Mouse (Mus musculus) urinary bladder, postnatal 4 days (tissue): ENCODE measurements around the gene Trip4.

Source experiments
- DNase-seq, 2 experiments: peaks; one replicate each; pipeline ENCODE4 v3.0.0; 2021 to 2022; ENCODE audit warnings: low spot score in 2 of 2

The Trip4 gene

GRCm38 (mm10) chr9:65834628-65835354 lies 73.8 kb downstream of the Trip4 start:
- no peak for DNase-seq

- no peak for DNase-seq
Measured at GRCm38 (mm10) chr9:65833640-65834039, 75.0 kb downstream of the Trip4 start.

DNA sequence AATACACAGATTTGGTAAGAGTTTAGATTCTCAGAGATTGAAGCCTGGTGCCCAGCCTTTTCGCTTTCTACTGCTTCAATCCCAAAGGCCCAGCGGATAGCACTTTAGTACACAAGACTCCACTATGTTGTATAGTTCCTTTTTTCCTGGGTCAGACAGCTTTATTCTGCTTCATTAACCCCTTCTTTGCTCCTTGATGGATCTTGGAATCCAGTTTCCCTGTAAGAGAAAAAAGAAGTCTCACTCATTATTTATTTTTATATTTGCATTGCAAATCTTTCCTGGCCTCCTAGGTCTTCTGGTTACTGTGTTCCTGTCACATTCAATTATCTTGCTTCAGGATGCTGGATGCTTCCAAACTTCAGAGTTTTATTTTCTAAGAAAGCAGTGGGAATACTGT lies 75.4 kb downstream of the Trip4 start:
- no peak for DNase-seq

GRCm38 (mm10) chr9:65832041-65832440 lies 76.6 kb downstream of the Trip4 start:
- no peak for DNase-seq

- DNase-seq: no peak
Measured at GRCm38 (mm10) chr9:65831164-65831563, 77.4 kb downstream of the Trip4 start.

DNA sequence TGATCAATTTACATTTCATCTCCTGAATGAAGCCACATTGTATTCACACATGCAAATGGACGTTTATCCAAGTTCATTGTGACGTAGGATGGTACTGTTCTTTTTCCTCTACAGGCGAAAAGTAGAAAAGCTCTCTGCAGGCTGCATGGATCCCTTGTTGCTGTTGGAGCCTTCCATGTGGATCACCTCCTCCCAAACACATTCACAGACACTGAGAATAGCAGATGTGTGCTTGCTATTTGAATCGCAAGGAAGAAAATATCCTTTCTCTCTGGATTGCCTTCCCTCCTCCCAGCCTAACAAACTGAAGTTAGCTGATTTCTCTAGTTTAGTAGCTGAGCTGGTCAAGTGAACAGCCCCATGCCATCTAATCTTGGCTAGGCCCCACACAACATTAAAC lies 78.3 kb downstream of the Trip4 start:
- DNase-seq: no peak

- DNase-seq: no peak
Measured at GRCm38 (mm10) chr9:65829410-65829809, 79.2 kb downstream of the Trip4 start.

DNA sequence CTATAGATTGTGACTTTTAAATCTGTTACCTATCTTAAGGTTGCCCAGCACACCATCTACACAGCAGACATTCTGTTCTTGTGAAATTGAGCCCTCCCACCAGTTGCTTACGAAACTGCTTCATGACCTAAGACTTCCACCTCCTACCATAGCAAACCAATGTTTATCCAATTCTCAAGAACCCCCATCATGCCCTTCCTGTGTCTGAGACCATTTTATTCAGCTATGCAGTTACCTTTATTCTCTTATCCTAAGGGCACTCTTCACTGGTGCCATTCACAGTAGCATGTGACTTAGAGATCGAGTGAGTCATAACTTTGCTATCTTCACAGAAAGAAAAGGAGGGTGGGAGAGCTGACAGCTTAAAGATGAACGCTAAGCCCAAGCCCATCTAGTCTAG lies 80.1 kb downstream of the Trip4 start:
- DNase-seq: no peak

DNA sequence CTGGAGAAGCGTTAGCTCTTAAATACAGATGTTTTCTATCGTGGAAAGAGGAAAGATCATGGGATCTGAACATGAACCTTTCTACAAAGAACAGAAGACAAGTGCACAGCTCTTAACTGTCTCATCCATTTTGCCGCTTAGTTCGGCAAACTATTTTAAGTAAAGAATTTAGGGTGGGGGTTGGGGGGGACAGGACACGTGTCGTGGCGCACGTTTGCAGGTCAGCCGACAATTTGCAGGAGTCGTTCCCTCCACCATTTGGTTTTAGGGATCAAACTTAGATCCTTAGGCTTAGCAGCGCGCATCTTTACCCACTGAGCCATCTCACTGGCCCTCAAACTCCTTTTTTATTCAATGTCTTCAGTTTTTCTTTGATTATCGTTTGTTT lies 80.6 kb downstream of the Trip4 start:
- DNase-seq: no peak

GRCm38 (mm10) chr9:65827344-65828015 lies 81.1 kb downstream of the Trip4 start, which contains the start of gene Zfp609:
TSS of gene Zfp609 (minus strand) at chr9:65827564.
- DNase-seq: peak; percentile 91 to 94

- peak in 1 of 2 experiments; percentile 24 for DNase-seq
Measured at GRCm38 (mm10) chr9:65826588-65827343, 81.8 kb downstream of the Trip4 start.

DNA sequence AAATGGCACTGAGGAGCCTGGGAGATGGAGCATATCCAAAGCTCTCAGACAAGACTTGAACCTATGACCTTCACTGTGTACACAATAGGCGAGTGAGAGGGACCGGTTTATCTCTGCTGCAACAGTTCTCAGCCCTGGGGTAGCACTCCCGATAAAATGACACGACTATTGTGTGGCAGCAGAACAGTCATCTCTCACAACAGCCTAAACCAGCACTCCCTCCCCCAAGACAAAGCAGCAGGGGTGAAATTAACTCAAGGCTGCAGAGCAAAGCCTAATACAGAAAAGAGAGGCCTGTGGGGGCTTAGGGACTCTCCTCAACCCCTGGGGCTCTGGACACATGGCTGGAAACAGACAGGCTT lies 82.4 kb downstream of the Trip4 start:
- no peak for DNase-seq

- no peak for DNase-seq
Measured at GRCm38 (mm10) chr9:65823716-65824462, 84.7 kb downstream of the Trip4 start.

- DNase-seq: no peak
Measured at GRCm38 (mm10) chr9:65822011-65822410, 86.6 kb downstream of the Trip4 start.

- no peak for DNase-seq
Measured at GRCm38 (mm10) chr9:65820301-65820700, 88.3 kb downstream of the Trip4 start.

DNA sequence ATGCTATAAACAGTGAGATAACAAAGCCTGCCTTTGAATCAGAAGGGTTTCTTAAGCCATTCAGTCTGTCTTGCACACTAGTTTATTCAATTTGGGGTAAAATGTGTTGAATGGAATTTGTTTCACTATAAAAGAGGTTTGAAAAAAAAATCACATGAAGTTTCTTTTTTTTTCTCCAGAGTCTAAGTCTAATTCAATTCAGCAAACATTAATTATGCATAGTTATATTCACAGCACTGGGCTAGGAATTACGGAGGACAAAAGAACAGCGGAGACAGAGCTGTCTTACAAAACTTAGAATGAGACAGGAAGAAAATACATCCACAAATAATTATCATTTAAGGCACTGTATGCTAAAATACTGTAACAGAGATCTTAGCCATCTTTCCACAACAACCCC lies 90.2 kb downstream of the Trip4 start:
- no peak for DNase-seq

GRCm38 (mm10) chr9:65812841-65813240 lies 95.8 kb downstream of the Trip4 start:
- no peak for DNase-seq

DNA sequence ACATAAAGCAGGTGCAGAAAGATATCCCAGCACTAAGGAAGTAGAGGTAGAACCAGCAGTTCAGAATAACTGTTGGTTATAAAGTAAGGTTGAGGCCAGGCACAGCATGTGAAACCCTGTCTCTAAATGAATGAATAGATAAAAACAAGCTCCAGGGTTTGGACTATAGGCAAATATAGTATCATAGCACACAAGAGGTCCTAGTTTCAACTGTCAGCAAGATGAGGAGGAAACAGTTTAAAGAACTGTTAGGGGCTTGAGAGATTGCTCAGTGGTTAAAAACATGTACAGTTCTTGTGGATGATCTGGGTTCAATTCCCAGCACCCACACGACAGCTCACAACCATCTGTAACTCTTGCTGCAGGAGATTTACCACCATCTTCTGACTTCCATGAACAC lies 96.8 kb downstream of the Trip4 start:
- DNase-seq: no peak

DNA sequence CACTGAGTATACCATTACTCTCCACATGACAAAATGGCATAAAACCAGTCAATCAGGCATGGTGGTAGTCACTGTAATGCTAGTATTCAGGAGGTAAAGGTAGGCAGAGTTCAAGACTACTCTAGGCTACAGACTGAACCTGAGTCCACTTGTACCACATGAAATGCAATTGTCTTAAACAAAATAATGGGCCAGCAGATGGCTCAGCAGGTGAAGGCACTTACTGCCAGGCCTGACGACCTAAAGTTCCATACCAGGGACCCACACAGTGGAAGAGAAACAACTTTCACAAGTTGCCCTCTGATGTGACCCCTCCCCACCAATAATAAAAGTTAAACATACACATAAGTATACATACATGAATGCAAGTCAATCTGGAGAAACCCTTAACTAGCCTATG lies 100.8 kb downstream of the Trip4 start:
- DNase-seq: no peak

DNA sequence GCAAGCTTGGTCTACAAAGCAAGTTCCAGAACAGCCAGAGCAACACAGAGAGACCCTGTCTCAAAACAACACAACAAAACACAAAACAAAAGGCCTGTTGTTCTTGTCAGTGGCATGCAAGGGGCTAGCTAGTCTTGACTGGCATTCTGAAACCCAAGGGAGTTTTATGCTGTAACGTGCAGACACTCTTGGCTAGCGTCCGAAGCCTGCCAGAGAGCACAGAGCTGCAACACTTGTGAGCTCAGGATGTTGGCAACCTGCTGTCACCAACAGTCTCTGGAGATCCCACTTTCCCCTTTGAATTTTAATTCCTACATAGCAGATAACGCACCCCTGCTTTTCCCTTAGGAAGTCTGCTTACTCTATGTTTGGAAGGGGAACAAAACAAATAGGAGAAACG lies 101.3 kb downstream of the Trip4 start:
- DNase-seq: no peak

GRCm38 (mm10) chr9:65799770-65800169 lies 108.8 kb downstream of the Trip4 start:
- no peak for DNase-seq

DNA sequence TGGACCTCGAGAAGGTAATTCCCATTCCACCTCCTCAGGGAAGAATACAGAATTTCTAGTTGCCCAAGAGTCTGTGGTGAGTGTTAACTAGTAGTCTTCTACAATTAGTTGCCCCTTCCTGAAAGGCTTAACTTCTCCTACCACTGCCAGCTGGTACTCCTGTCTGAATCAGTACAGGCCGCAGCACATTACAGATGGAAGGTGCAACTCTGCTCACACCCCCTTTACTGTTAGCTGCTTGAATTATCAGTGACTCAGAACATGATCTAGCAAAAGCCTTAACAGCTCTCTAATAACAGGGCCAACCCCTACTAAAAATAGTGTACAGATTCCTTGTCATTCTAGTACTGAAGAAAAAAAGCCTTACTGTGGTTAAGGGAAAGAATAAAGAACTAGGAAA lies 112.9 kb downstream of the Trip4 start:
- DNase-seq: no peak
